Mouse (Mus musculus): ENCODE results near the gene Gm28374. TPM values are rescaled to one million over a fixed set of nuclear protein-coding genes. Genes with fewer than 3 reads are reported as not detected.
"Not testable (repeated sequence)": the region's sequence is repeated elsewhere in the genome, so short reads cannot be mapped to it uniquely, and the experiment has no call there.

Gm28374 gene
- polyA plus RNA-seq, 1 experiment from 2014 or later: 1.5 TPM

GRCm38 (mm10) chr19:6044102-6044501, 38.0 kb downstream of the Gm28374 start:
- DNase-seq (ENCODE audit: low spot score); ATAC-seq (replicated peaks; ENCODE audit: low FRiP score, low TSS enrichment, low read depth); H3K9me3 ChIP-seq (ENCODE audit: control insufficient read depth, low read length); H3K27ac ChIP-seq (ENCODE audit: low read depth); H3K27me3 ChIP-seq (replicated peaks; ENCODE audit: control insufficient read depth, insufficient read depth, low read length); H3K9ac ChIP-seq (ENCODE audit: low read length); H3K36me3 ChIP-seq (ENCODE audit: control insufficient read depth, insufficient read depth, low read length); H3K4me2 ChIP-seq (ENCODE audit: low read length); H3K4me3 ChIP-seq (ENCODE audit: low read depth, low read length): not testable (repeated sequence)
- WGBS: 53% methylated on average over 4 of the region's 4 CpGs
- H3K4me1 ChIP-seq (replicated peaks; ENCODE audit: control insufficient read depth, insufficient read depth, low read length): peaks cover 15% of the 10 kb centered on the region

GRCm38 (mm10) chr19:6042293-6042692, 39.8 kb downstream of the Gm28374 start:
- Histone ChIP-seq H3K9ac (ENCODE audit: low read length) (no peak overlapping the region), H3K4me2 (ENCODE audit: low read length) (no peak overlapping the region), H3K27me3 (replicated peaks; ENCODE audit: control insufficient read depth, insufficient read depth, low read length) (no peaks in the 10 kb centered on the region), H3K4me1 (replicated peaks; ENCODE audit: control insufficient read depth, insufficient read depth, low read length) (peaks cover 7% of the 10 kb centered on the region), H3K36me3 (ENCODE audit: control insufficient read depth, insufficient read depth, low read length) (no peaks in the 10 kb centered on the region), H3K4me3 (ENCODE audit: low read depth, low read length) (no peak overlapping the region), H3K27ac (ENCODE audit: low read depth) (no peak overlapping the region), H3K9me3 (ENCODE audit: control insufficient read depth, low read length) (no peaks in the 10 kb centered on the region)
- DNase-seq (ENCODE audit: low spot score) (no peak), ATAC-seq (replicated peaks; ENCODE audit: low FRiP score, low TSS enrichment, low read depth) (no peak)
- WGBS: 85% methylated on average over 9 of the region's 9 CpGs

DNA sequence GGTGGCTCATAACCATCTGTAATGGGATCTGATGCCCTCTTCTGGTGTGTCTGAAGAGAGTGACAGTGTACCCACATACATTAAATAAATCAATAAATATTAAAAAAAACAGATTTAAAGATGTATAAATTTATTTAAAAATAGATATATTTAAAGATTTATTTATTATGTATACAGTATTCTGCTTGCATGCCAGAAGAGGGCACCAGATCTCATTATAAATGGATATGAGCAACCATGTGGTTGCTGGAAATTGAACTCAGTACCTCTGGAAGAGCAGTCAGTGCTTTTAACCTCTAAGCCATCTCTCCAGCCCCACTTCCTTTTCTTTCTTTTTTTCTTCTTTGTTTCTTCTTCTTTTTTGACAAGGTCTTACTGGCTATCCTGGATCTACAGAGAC, 42.1 kb downstream of the Gm28374 start:
- H3K27me3 ChIP-seq (replicated peaks; ENCODE audit: control insufficient read depth, insufficient read depth, low read length): no peaks in the 10 kb centered on the region
- ATAC-seq (replicated peaks; ENCODE audit: low FRiP score, low TSS enrichment, low read depth) (no peak), DNase-seq (ENCODE audit: low spot score) (no peak)
- no peaks in the 10 kb centered on the region for H3K36me3 ChIP-seq (ENCODE audit: control insufficient read depth, insufficient read depth, low read length)
- no peak overlapping the region for H3K9ac ChIP-seq (ENCODE audit: low read length)
- H3K9me3 ChIP-seq (ENCODE audit: control insufficient read depth, low read length): no peaks in the 10 kb centered on the region
- H3K4me3 ChIP-seq (ENCODE audit: low read depth, low read length): no peak overlapping the region
- no peak overlapping the region for H3K4me2 ChIP-seq (ENCODE audit: low read length)
- H3K4me1 ChIP-seq (replicated peaks; ENCODE audit: control insufficient read depth, insufficient read depth, low read length): peaks cover under 1% of the 10 kb centered on the region
- H3K27ac ChIP-seq (ENCODE audit: low read depth): no peak overlapping the region

GRCm38 (mm10) chr19:6038326-6038725, 43.7 kb downstream of the Gm28374 start:
- ATAC-seq (replicated peaks; ENCODE audit: low FRiP score, low TSS enrichment, low read depth) (no peak), DNase-seq (ENCODE audit: low spot score) (no peak)
- Histone ChIP-seq H3K4me3 (ENCODE audit: low read depth, low read length) (no peak overlapping the region), H3K27me3 (replicated peaks; ENCODE audit: control insufficient read depth, insufficient read depth, low read length) (no peaks in the 10 kb centered on the region), H3K9me3 (ENCODE audit: control insufficient read depth, low read length) (no peaks in the 10 kb centered on the region), H3K4me2 (ENCODE audit: low read length) (no peak overlapping the region), H3K27ac (ENCODE audit: low read depth) (no peak overlapping the region), H3K36me3 (ENCODE audit: control insufficient read depth, insufficient read depth, low read length) (no peaks in the 10 kb centered on the region), H3K4me1 (replicated peaks; ENCODE audit: control insufficient read depth, insufficient read depth, low read length) (no peaks in the 10 kb centered on the region), H3K9ac (ENCODE audit: low read length) (no peak overlapping the region)
- WGBS: 81% methylated on average over 7 of the region's 7 CpGs

GRCm38 (mm10) chr19:6037695-6038094, 44.4 kb downstream of the Gm28374 start:
- no peak for ATAC-seq (replicated peaks; ENCODE audit: low FRiP score, low TSS enrichment, low read depth)

GRCm38 (mm10) chr19:6035966-6036585, 46.0 kb downstream of the Gm28374 start:
- H3K4me2 ChIP-seq (ENCODE audit: low read length): no peak overlapping the region
- H3K9ac ChIP-seq (ENCODE audit: low read length): no peak overlapping the region
- DNase-seq (ENCODE audit: low spot score) (no peak), ATAC-seq (replicated peaks; ENCODE audit: low FRiP score, low TSS enrichment, low read depth) (no peak)
- no peak overlapping the region for H3K4me3 ChIP-seq (ENCODE audit: low read depth, low read length)
- no peaks in the 10 kb centered on the region for H3K27me3 ChIP-seq (replicated peaks; ENCODE audit: control insufficient read depth, insufficient read depth, low read length)
- no peak overlapping the region for H3K27ac ChIP-seq (ENCODE audit: low read depth)
- H3K36me3 ChIP-seq (ENCODE audit: control insufficient read depth, insufficient read depth, low read length): no peaks in the 10 kb centered on the region
- H3K9me3 ChIP-seq (ENCODE audit: control insufficient read depth, low read length): no peaks in the 10 kb centered on the region
- no peaks in the 10 kb centered on the region for H3K4me1 ChIP-seq (replicated peaks; ENCODE audit: control insufficient read depth, insufficient read depth, low read length)
- 76% methylated on average over 9 of the region's 9 CpGs for WGBS

More at GRCm38 (mm10) chr19:6037695-6038094, 44.4 kb downstream of the Gm28374 start:
- Histone ChIP-seq H3K4me2 (ENCODE audit: low read length) (no peak overlapping the region), H3K4me1 (replicated peaks; ENCODE audit: control insufficient read depth, insufficient read depth, low read length) (no peaks in the 10 kb centered on the region), H3K27me3 (replicated peaks; ENCODE audit: control insufficient read depth, insufficient read depth, low read length) (no peaks in the 10 kb centered on the region), H3K36me3 (ENCODE audit: control insufficient read depth, insufficient read depth, low read length) (no peaks in the 10 kb centered on the region), H3K27ac (ENCODE audit: low read depth) (no peak overlapping the region), H3K4me3 (ENCODE audit: low read depth, low read length) (no peak overlapping the region), H3K9me3 (ENCODE audit: control insufficient read depth, low read length) (no peaks in the 10 kb centered on the region), H3K9ac (ENCODE audit: low read length) (no peak overlapping the region)
- no peak for DNase-seq (ENCODE audit: low spot score)

GRCm38 (mm10) chr19:6030520-6031280, 51.4 kb downstream of the Gm28374 start:
- 70% methylated on average over 14 of the region's 14 CpGs for WGBS
- no peak overlapping the region for H3K9ac ChIP-seq (ENCODE audit: low read length)

GRCm38 (mm10) chr19:6029426-6029825, 52.6 kb downstream of the Gm28374 start:
- 74% methylated on average over 9 of the region's 9 CpGs for WGBS

More at GRCm38 (mm10) chr19:6030520-6031280, 51.4 kb downstream of the Gm28374 start:
- Histone ChIP-seq H3K27me3 (replicated peaks; ENCODE audit: control insufficient read depth, insufficient read depth, low read length) (no peaks in the 10 kb centered on the region), H3K4me2 (ENCODE audit: low read length) (no peak overlapping the region), H3K27ac (ENCODE audit: low read depth) (no peak overlapping the region), H3K4me1 (replicated peaks; ENCODE audit: control insufficient read depth, insufficient read depth, low read length) (no peaks in the 10 kb centered on the region), H3K4me3 (ENCODE audit: low read depth, low read length) (no peak overlapping the region), H3K36me3 (ENCODE audit: control insufficient read depth, insufficient read depth, low read length) (no peaks in the 10 kb centered on the region), H3K9me3 (ENCODE audit: control insufficient read depth, low read length) (no peaks in the 10 kb centered on the region)
- ATAC-seq (replicated peaks; ENCODE audit: low FRiP score, low TSS enrichment, low read depth) (no peak), DNase-seq (ENCODE audit: low spot score) (no peak)

GRCm38 (mm10) chr19:6028991-6029390, 53.1 kb downstream of the Gm28374 start:
- Histone ChIP-seq H3K4me2 (ENCODE audit: low read length) (no peak overlapping the region), H3K27ac (ENCODE audit: low read depth) (no peak overlapping the region), H3K4me3 (ENCODE audit: low read depth, low read length) (no peak overlapping the region), H3K4me1 (replicated peaks; ENCODE audit: control insufficient read depth, insufficient read depth, low read length) (no peaks in the 10 kb centered on the region), H3K9ac (ENCODE audit: low read length) (no peak overlapping the region), H3K36me3 (ENCODE audit: control insufficient read depth, insufficient read depth, low read length) (no peaks in the 10 kb centered on the region), H3K27me3 (replicated peaks; ENCODE audit: control insufficient read depth, insufficient read depth, low read length) (no peaks in the 10 kb centered on the region), H3K9me3 (ENCODE audit: control insufficient read depth, low read length) (no peaks in the 10 kb centered on the region)
- DNase-seq (ENCODE audit: low spot score) (no peak), ATAC-seq (replicated peaks; ENCODE audit: low FRiP score, low TSS enrichment, low read depth) (no peak)
- WGBS: 71% methylated on average over 6 of the region's 6 CpGs

More at GRCm38 (mm10) chr19:6029426-6029825, 52.6 kb downstream of the Gm28374 start:
- Histone ChIP-seq H3K27me3 (replicated peaks; ENCODE audit: control insufficient read depth, insufficient read depth, low read length) (no peaks in the 10 kb centered on the region), H3K4me3 (ENCODE audit: low read depth, low read length) (no peak overlapping the region), H3K9ac (ENCODE audit: low read length) (no peak overlapping the region), H3K27ac (ENCODE audit: low read depth) (no peak overlapping the region), H3K4me2 (ENCODE audit: low read length) (no peak overlapping the region), H3K9me3 (ENCODE audit: control insufficient read depth, low read length) (no peaks in the 10 kb centered on the region), H3K4me1 (replicated peaks; ENCODE audit: control insufficient read depth, insufficient read depth, low read length) (no peaks in the 10 kb centered on the region), H3K36me3 (ENCODE audit: control insufficient read depth, insufficient read depth, low read length) (no peaks in the 10 kb centered on the region)
- no peak for DNase-seq (ENCODE audit: low spot score)
- no peak for ATAC-seq (replicated peaks; ENCODE audit: low FRiP score, low TSS enrichment, low read depth)

Measured in intestine, embryonic 14.5 days (tissue).